Mouse (Mus musculus) liver, embryonic 14.5 days (tissue): ENCODE results near the gene Cdh23.

Experiments used
- CTCF ChIP-seq: IDR thresholded peaks from 2 replicates; pipeline ENCODE4 v1.5.1; 2016; ENCODE audit warnings: antibody characterized with exemption, low read depth, control low read depth
- EP300 ChIP-seq: IDR thresholded peaks from 2 replicates; pipeline ENCODE4 v1.6.1; 2016; ENCODE audit warnings: antibody characterized with exemption, low read depth

GRCm38 (mm10) chr10:60280353-60280752, 415.9 kb downstream of the Cdh23 start:
- TF ChIP-seq CTCF (no peak), EP300 (no peak)
